Mouse (Mus musculus) urinary bladder, adult 2 months (tissue): Measurements from ENCODE around the gene Tssk4. TPM values are rescaled to one million over a fixed set of nuclear protein-coding genes. Genes with fewer than 3 reads are reported as not detected.

ENCODE experiments used
- DNase-seq: peaks from one replicate; pipeline ENCODE4 v3.0.0; 2022; ENCODE audit warnings: low spot score
- polyA plus RNA-seq: library from polyadenylated mRNA; depleted of rRNA; stranded (reverse); fragments of >200 nt; gene quantifications from 2 replicates; pipeline ENCODE4 v1.2.3, GENCODE M21; 2012; rRNA removed

Gene Tssk4
- polyA plus RNA-seq, result 1.1 and 1.4 TPM in 2 replicates

- no peak for DNase-seq
These were observed at the start of gene Tssk4 for GRCm38 (mm10) chr14:55649884-55650283. Gene Tssk4 (plus strand): TSS chr14:55650184.

- DNase-seq, result no peak
These were observed 46.7 kb upstream of the Tssk4 start, which contains the start of gene Irf9 for GRCm38 (mm10) chr14:55603271-55603632. Gene Irf9 (plus strand): TSS chr14:55603571.

GRCm38 (mm10) chr14:55603633-55604576, 46.1 kb upstream of the Tssk4 start:
- peak; percentile 67 for DNase-seq

- DNase-seq, result no peak
These were observed 45.2 kb upstream of the Tssk4 start for GRCm38 (mm10) chr14:55604823-55605222.

- DNase-seq, result no peak
These were observed 44.1 kb upstream of the Tssk4 start for GRCm38 (mm10) chr14:55605743-55606459.

GRCm38 (mm10) chr14:55608339-55608738, 41.6 kb upstream of the Tssk4 start:
- DNase-seq, result no peak

- no peak for DNase-seq
These were observed 36.6 kb upstream of the Tssk4 start for GRCm38 (mm10) chr14:55613346-55613745.

- DNase-seq, result no peak
These were observed 35.3 kb upstream of the Tssk4 start for GRCm38 (mm10) chr14:55614565-55615178.

GRCm38 (mm10) chr14:55615876-55616275, 34.1 kb upstream of the Tssk4 start:
- DNase-seq, result no peak

GRCm38 (mm10) chr14:55616844-55617243, 33.1 kb upstream of the Tssk4 start:
- no peak for DNase-seq

- DNase-seq, result no peak
These were observed 32.2 kb upstream of the Tssk4 start, which contains the start of gene Rec8 for GRCm38 (mm10) chr14:55617822-55618221. Gene Rec8 (plus strand): TSS chr14:55618037.

GRCm38 (mm10) chr14:55618486-55619195, 31.3 kb upstream of the Tssk4 start:
- DNase-seq, result no peak

- DNase-seq, result no peak
These were observed 21.7 kb upstream of the Tssk4 start for GRCm38 (mm10) chr14:55628077-55628827.

GRCm38 (mm10) chr14:55629312-55629711, 20.7 kb upstream of the Tssk4 start:
- no peak for DNase-seq

GRCm38 (mm10) chr14:55634874-55635522, 15.0 kb upstream of the Tssk4 start:
- DNase-seq, result no peak

GRCm38 (mm10) chr14:55635523-55636007, 14.4 kb upstream of the Tssk4 start, which contains the start of gene Ipo4:
Gene Ipo4 (minus strand): TSS chr14:55635957.
- peak; percentile 60 for DNase-seq

- DNase-seq, result no peak
These were observed 12.2 kb upstream of the Tssk4 start, which contains the start of gene Gm49378 for GRCm38 (mm10) chr14:55637795-55638194. Gene Gm49378 (minus strand): TSS chr14:55637895.

GRCm38 (mm10) chr14:55640816-55641215, 9.2 kb upstream of the Tssk4 start:
- DNase-seq, result no peak

- DNase-seq, result no peak
These were observed 8.7 kb upstream of the Tssk4 start for GRCm38 (mm10) chr14:55641291-55641690.

- no peak for DNase-seq
These were observed 7.3 kb upstream of the Tssk4 start for GRCm38 (mm10) chr14:55642679-55643059.
